Mouse (Mus musculus): ENCODE measurements around the gene Gm49320. TPM values are rescaled to one million over a fixed set of nuclear protein-coding genes. Genes with fewer than 3 reads are reported as not detected.

The Gm49320 gene
- polyA plus RNA-seq, 1 experiment from 2014 or later: 0.07 TPM

DNA sequence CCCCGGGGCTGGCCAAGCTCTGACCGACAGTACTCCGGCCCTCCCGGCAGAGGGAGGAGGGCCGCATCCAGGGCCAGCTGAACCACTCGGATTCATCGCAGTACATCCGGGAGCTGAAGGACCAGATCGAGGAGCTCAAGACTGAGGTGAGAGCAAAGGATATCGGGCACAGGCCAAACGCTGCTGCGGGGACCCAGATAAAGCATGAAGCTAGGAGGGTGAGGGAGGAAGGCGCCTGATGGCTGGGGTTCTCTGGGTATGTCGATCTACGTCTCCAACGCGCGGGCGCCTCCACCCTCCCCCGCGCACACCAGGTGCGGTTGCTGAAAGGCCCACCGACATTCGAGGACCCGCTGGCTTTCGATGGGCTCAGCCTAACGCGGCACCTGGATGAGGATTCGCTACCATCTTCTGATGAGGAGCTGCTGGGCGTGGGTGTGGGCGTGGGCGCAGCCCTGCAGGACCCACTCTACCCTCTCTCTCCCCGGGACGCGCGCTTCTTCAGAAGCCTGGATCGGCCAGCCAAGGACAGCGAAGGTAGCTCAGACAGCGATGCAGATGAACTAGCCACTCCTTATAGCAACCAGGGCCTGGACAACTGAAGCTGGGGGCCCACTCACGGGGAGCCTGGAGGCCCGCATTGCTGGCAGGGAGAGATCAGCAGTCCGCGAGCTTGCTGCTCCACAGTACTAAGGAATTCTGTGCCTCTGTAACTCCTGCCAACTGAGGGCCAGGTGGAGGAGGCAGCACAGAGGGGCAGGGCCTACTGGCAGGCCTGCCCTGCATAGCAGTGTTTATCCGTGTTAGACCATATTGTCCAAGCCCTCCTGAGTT, 32.3 kb upstream of the Gm49320 start:
- H3K27ac ChIP-seq (ENCODE audit: low read depth, low read length): no peak overlapping the region
- no peaks in the 10 kb centered on the region for H3K9me3 ChIP-seq (replicated peaks; ENCODE audit: control insufficient read depth, low read length)
- peaks cover 5% of the 10 kb centered on the region; the same call in 1 of the 2 replicates for H3K4me1 ChIP-seq (ENCODE audit: control insufficient read depth, insufficient read depth, low read length)
- WGBS (ENCODE audit: insufficient replicate concordance): 7% methylated on average over 44 of the region's 44 CpGs
- H3K4me2 ChIP-seq: peak overlapping the region; percentile 59
- H3K4me3 ChIP-seq (ENCODE audit: low read depth, low read length): peak overlapping the region; percentile 27
- no peak; the same call in 1 of the 2 replicates for ATAC-seq (replicated peaks; ENCODE audit: insufficient number of reproducible peaks, low FRiP score, low TSS enrichment)
- no peaks in the 10 kb centered on the region for H3K36me3 ChIP-seq (ENCODE audit: control insufficient read depth, insufficient read depth, low read length)
- peak overlapping the region; percentile 50; the same call in 1 of the 2 replicates for H3K9ac ChIP-seq (ENCODE audit: low read depth, low read length)
- H3K27me3 ChIP-seq (ENCODE audit: control insufficient read depth, insufficient read depth, low read length): peaks cover 59% of the 10 kb centered on the region

DNA sequence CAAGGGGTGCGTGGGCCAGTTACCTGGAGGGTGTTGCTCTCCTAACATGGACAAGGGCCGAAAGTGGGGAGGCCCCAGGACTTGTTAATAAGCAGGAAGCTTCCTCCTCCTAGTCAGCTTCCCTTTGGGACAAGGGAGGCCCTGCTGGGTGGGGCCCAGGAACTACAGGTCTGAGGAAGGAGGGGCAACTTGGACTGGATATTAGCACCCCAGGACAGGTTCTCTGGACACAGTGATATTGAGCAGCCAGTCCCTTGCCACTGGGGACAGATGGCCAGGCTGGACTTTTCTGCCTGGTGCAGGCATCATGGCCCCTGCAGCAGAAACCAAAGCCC, 31.7 kb upstream of the Gm49320 start:
- WGBS (ENCODE audit: insufficient replicate concordance): 48% methylated on average over 2 of the region's 2 CpGs
- H3K4me1 ChIP-seq (ENCODE audit: control insufficient read depth, insufficient read depth, low read length): peaks cover 5% of the 10 kb centered on the region; the same call in 1 of the 2 replicates
- H3K27me3 ChIP-seq (ENCODE audit: control insufficient read depth, insufficient read depth, low read length): peaks cover 59% of the 10 kb centered on the region
- H3K27ac ChIP-seq (ENCODE audit: low read depth, low read length): no peak overlapping the region
- H3K9me3 ChIP-seq (replicated peaks; ENCODE audit: control insufficient read depth, low read length): no peaks in the 10 kb centered on the region
- no peaks in the 10 kb centered on the region for H3K36me3 ChIP-seq (ENCODE audit: control insufficient read depth, insufficient read depth, low read length)
- H3K4me2 ChIP-seq: no peak overlapping the region
- no peak overlapping the region for H3K9ac ChIP-seq (ENCODE audit: low read depth, low read length)
- no peak overlapping the region for H3K4me3 ChIP-seq (ENCODE audit: low read depth, low read length)
- ATAC-seq (replicated peaks; ENCODE audit: insufficient number of reproducible peaks, low FRiP score, low TSS enrichment): no peak

DNA sequence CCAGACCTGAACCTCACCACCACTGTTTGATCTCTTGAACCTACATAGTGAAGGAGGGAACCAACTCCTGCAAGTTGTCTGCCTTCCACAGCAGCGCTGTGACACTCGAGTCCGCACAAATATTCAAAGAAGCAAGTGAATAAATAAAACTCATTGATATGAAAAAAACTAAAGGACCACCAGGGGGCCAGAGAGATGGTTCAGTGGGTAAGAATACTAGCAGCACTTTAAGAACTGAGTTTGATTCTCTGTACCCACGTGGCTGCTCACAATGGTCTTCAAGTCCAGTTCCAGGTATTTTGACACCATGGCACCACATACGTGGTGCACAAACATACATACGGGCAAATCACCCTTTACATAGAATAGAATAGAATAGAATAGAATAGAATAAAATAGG, 27.6 kb upstream of the Gm49320 start:
- no peak overlapping the region for H3K4me2 ChIP-seq
- ATAC-seq (replicated peaks; ENCODE audit: insufficient number of reproducible peaks, low FRiP score, low TSS enrichment): no peak
- no peaks in the 10 kb centered on the region for H3K9me3 ChIP-seq (replicated peaks; ENCODE audit: control insufficient read depth, low read length)
- H3K9ac ChIP-seq (ENCODE audit: low read depth, low read length): no peak overlapping the region
- H3K4me3 ChIP-seq (ENCODE audit: low read depth, low read length): no peak overlapping the region
- no peaks in the 10 kb centered on the region for H3K36me3 ChIP-seq (ENCODE audit: control insufficient read depth, insufficient read depth, low read length)
- peaks cover 57% of the 10 kb centered on the region for H3K27me3 ChIP-seq (ENCODE audit: control insufficient read depth, insufficient read depth, low read length)
- peaks cover 9% of the 10 kb centered on the region; the same call in 1 of the 2 replicates for H3K4me1 ChIP-seq (ENCODE audit: control insufficient read depth, insufficient read depth, low read length)
- H3K27ac ChIP-seq (ENCODE audit: low read depth, low read length): no peak overlapping the region
- WGBS (ENCODE audit: insufficient replicate concordance): 83% methylated on average over 6 of the region's 6 CpGs

DNA sequence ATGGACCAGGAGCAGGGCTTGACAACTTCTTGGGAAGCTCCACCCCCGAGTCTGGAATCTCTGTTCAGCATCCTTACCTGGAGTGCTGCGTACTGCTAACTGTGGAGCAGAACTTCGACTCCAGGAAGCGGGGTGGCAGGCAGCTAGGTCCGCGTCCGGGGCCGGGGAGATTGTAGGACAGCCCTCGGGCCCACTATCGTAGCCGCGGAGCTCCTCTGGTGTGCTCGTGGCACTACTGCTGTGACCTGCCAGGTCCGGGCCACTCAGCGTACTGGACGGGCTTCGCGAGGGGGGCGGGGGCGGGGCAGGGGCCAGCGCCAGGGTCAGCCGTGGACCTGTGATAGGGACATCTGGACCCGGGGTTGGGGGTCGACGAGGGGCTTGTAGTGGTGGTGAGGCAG, 25.9 kb upstream of the Gm49320 start:
- peak overlapping the region; percentile 78 for H3K4me2 ChIP-seq
- H3K36me3 ChIP-seq (ENCODE audit: control insufficient read depth, insufficient read depth, low read length): no peaks in the 10 kb centered on the region
- H3K9me3 ChIP-seq (replicated peaks; ENCODE audit: control insufficient read depth, low read length): no peaks in the 10 kb centered on the region
- peaks cover 62% of the 10 kb centered on the region for H3K27me3 ChIP-seq (ENCODE audit: control insufficient read depth, insufficient read depth, low read length)
- peaks cover 9% of the 10 kb centered on the region; the same call in 1 of the 2 replicates for H3K4me1 ChIP-seq (ENCODE audit: control insufficient read depth, insufficient read depth, low read length)
- H3K4me3 ChIP-seq (ENCODE audit: low read depth, low read length): peak overlapping the region; percentile 38
- no peak overlapping the region for H3K27ac ChIP-seq (ENCODE audit: low read depth, low read length)
- 2% methylated on average over 24 of the region's 25 CpGs for WGBS (ENCODE audit: insufficient replicate concordance)
- 0 out of 2 replicates have a peak, but pooled peaks have one; percentile 11 for ATAC-seq (replicated peaks; ENCODE audit: insufficient number of reproducible peaks, low FRiP score, low TSS enrichment)
- H3K9ac ChIP-seq (ENCODE audit: low read depth, low read length): peak overlapping the region; percentile 10; the same call in 1 of the 2 replicates

DNA sequence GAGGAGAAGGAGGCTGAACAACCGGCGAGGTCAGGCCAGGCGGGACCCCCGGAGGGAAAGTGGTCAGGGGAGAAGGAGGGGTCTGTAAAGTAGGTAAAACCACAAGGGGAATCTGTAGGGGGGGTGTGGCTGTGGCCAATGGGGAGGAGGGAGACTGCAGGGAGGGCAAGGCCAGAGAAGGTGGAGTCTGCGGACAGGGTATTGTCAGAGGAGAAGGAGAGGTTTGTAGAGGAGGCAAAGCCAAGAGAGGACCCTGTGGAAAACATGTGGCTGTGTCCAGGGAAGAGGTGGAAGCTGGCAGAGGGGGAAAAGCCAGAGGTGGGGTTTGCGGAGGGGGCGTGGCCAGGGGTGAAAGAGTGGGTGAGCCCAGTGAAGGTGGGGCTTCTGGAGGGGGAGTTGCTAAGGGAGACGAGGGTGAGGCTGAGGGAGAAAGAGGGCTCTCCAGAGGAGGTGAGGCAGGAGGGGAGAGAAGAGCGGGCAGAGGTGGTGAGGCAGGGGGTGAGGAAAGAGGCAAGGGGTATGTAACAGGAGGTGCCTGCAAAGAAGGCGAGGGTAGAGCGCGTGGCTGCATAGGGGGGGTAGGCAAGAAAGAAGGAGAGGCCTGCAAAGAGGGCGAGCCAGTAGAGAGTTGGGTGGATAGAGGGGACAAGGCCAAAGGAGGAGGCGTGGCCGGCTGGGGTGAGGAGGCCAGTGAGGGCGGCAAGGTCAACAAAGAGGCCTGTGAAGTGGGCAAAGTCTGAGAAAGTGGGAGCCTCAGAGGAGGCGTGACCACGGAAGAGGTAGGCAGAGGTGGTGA, 25.3 kb upstream of the Gm49320 start:
- H3K4me2 ChIP-seq: peak overlapping the region; percentile 78
- H3K27me3 ChIP-seq (ENCODE audit: control insufficient read depth, insufficient read depth, low read length): peaks cover 64% of the 10 kb centered on the region
- WGBS (ENCODE audit: insufficient replicate concordance): 4% methylated on average over 18 of the region's 18 CpGs
- no peak overlapping the region for H3K27ac ChIP-seq (ENCODE audit: low read depth, low read length)
- H3K9me3 ChIP-seq (replicated peaks; ENCODE audit: control insufficient read depth, low read length): no peaks in the 10 kb centered on the region
- no peaks in the 10 kb centered on the region for H3K36me3 ChIP-seq (ENCODE audit: control insufficient read depth, insufficient read depth, low read length)
- peaks cover 9% of the 10 kb centered on the region; the same call in 1 of the 2 replicates for H3K4me1 ChIP-seq (ENCODE audit: control insufficient read depth, insufficient read depth, low read length)
- peak overlapping the region; percentile 38 for H3K4me3 ChIP-seq (ENCODE audit: low read depth, low read length)
- ATAC-seq (replicated peaks; ENCODE audit: insufficient number of reproducible peaks, low FRiP score, low TSS enrichment): peak; percentile 55
- peak overlapping the region; percentile 28; the same call in 1 of the 2 replicates for H3K9ac ChIP-seq (ENCODE audit: low read depth, low read length)

DNA sequence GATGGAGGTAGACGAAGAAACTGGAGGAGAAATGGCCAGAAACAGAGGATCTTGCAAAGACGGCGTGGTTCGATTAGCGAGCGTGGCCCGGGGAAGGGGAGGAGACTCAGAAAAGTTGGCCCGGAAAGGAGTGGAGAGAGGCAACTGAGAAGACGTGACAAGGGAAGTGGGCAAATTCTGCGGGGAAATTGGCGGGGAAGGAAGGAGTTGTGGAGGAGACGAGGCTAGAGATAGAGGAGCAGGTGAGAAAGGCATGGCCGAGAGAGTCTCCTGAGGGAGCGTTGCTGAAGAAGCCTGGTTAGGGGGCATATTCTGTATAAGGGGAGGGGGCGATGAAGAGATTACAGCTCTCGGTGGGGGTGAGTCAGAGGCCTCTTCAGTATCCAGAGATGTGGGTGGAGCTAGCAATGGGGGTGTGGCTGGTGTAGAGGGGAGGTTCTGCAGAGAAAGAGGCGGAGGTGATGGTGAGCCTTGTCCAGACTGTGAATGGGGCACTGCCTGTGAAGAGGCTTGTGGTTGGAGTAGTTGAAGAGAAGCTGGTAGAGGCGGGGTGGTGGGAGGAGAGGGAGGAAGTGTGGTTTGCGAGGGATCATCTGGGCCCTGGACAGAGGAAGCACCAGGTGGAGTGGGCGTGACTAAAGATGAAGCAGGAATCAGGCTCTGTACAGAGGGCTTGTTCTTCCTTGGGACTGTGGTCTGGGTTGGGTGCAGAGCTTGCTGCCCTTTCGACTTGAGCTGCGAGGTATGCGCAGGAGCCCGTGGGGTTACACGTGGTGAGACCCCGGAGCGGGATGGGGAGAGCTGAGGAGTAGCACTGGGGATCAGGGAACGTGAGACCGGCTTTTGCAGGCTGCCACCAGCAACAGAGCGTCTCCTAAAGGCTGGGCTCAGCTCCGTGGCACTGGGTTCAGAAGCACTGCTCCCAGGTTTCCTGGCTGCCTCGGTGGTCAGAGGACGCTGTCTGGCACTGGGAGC, 24.4 kb upstream of the Gm49320 start:
- Histone ChIP-seq H3K36me3 (ENCODE audit: control insufficient read depth, insufficient read depth, low read length) (no peaks in the 10 kb centered on the region), H3K4me1 (ENCODE audit: control insufficient read depth, insufficient read depth, low read length) (peaks cover 9% of the 10 kb centered on the region; the same call in 1 of the 2 replicates), H3K27ac (ENCODE audit: low read depth, low read length) (no peak overlapping the region), H3K9me3 (replicated peaks; ENCODE audit: control insufficient read depth, low read length) (no peaks in the 10 kb centered on the region), H3K27me3 (ENCODE audit: control insufficient read depth, insufficient read depth, low read length) (peaks cover 66% of the 10 kb centered on the region), H3K9ac (ENCODE audit: low read depth, low read length) (0 out of 2 replicates have a peak overlapping the region, but pooled peaks have one; percentile 28), H3K4me2 (peak overlapping the region; percentile 78), H3K4me3 (ENCODE audit: low read depth, low read length) (peak overlapping the region; percentile 38)
- 5% methylated on average over 33 of the region's 33 CpGs for WGBS (ENCODE audit: insufficient replicate concordance)
- peak; percentile 49; the same call in 1 of the 2 replicates for ATAC-seq (replicated peaks; ENCODE audit: insufficient number of reproducible peaks, low FRiP score, low TSS enrichment)

DNA sequence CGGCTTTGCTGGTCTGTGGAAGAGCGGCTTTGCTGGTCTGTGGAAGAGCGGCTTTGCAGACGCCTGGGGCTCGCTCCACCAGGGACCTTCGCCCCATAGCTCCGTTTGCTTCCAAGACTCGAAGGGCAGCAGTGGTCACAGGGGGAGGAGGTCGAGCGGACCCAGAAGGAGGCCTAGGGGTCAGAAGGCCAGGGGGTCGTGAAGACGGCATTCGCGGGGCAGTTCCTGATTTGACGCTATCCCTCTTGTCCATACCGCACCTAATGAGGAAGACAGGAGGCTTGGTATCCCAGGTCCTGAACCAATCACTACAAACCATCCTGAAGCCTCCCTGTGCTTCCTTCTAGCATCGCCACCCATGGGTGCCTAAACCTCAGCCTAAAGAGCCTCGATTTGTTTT, 22.4 kb upstream of the Gm49320 start:
- Histone ChIP-seq H3K4me1 (ENCODE audit: control insufficient read depth, insufficient read depth, low read length) (peaks cover 9% of the 10 kb centered on the region; the same call in 1 of the 2 replicates), H3K4me2 (peak overlapping the region; percentile 94), H3K9ac (ENCODE audit: low read depth, low read length) (0 out of 2 replicates have a peak overlapping the region, but pooled peaks have one; percentile 62), H3K27me3 (ENCODE audit: control insufficient read depth, insufficient read depth, low read length) (peaks cover 65% of the 10 kb centered on the region), H3K9me3 (replicated peaks; ENCODE audit: control insufficient read depth, low read length) (no peaks in the 10 kb centered on the region), H3K4me3 (ENCODE audit: low read depth, low read length) (peak overlapping the region; percentile 53), H3K27ac (ENCODE audit: low read depth, low read length) (no peak overlapping the region), H3K36me3 (ENCODE audit: control insufficient read depth, insufficient read depth, low read length) (no peaks in the 10 kb centered on the region)
- ATAC-seq (replicated peaks; ENCODE audit: insufficient number of reproducible peaks, low FRiP score, low TSS enrichment): no peak
- 6% methylated on average over 18 of the region's 18 CpGs for WGBS (ENCODE audit: insufficient replicate concordance)

All from heart, embryonic 11.5 days (tissue).